Mouse (Mus musculus) kidney, adult 18-20 months (tissue): ENCODE results near the gene Shroom3.

Source experiments
- DNase-seq: peaks from one replicate; pipeline ENCODE4 v3.0.0; 2021

The Shroom3 gene

GRCm38 (mm10) chr5:92858104-92858503 lies 174.9 kb downstream of the Shroom3 start:
- DNase-seq: no peak

GRCm38 (mm10) chr5:92858576-92858975 lies 175.3 kb downstream of the Shroom3 start:
- DNase-seq: peak; percentile 58

DNA sequence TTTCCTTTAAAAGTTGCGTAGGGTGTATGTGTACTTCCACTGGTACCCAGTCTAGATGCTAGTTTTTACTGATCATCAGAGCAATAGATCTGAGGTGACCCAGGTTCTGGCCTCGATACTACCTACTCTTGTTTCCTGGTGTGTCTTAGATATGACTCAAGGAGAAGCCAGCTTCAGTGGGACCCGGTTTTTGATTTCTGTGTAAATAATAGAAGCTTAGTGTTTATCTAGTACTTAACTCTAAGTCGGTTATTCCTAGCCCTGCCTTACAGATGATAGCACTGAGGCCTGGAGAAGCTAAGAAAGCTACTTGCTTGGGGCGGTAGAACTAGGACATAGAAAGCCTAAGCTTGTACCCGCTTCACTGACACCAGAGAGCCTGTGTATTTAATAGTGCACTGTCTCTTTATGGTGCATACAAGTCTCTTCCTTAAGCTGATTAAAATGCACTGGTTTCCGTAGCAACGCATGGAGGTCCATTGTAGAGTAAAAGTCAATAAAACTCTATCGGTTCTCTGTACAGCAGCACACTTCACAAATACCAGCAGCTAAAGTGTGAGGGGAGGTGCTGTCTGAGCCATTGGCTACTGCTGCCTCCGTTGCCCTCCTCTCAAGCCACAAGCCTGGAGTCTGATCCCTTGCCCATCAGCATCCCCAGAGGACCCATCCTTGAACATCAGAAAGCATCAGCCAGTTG lies 178.3 kb downstream of the Shroom3 start:
- DNase-seq: no peak

- DNase-seq: no peak
Measured at GRCm38 (mm10) chr5:92865090-92865489, 181.9 kb downstream of the Shroom3 start.

DNA sequence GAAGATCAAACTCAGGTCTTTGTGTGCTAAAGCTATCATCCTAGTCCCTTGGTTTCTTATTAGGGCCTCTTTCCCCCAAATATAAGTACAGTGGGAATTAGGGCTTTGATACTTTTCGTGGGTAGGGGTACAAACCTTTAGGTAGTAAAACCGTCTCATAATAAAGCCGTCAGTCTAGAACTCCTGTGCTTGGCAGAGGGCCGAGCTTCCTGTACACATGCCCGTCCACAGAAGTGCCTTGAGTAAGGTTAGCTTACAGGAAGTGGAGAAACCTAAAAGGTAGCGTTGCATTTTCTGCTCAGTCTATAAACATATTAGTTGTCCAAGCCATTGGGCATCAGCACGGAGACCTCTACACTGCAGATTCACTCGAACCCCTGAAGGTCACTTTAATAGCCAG lies 183.3 kb downstream of the Shroom3 start:
- no peak for DNase-seq

DNA sequence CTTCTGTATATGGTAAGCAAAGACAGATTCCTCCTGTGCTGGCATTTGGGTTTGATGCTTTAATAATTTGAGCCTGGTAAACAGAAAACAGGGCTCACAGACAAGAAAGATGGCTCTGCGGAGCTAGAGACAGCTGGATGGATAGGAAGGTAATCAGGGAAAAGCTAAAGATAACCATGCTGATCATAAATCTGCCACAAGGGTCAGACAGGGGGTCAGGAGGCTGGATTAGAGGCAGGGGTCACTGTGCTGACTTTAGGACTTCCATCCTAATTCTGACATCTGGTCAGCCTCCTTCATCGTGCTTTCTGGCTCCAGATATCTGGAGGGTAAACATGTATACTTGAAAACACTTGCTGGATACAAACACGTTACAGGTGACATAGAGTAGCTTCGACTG lies 184.0 kb downstream of the Shroom3 start:
- no peak for DNase-seq

- no peak for DNase-seq
Measured at GRCm38 (mm10) chr5:92868231-92868630, 185.0 kb downstream of the Shroom3 start.

DNA sequence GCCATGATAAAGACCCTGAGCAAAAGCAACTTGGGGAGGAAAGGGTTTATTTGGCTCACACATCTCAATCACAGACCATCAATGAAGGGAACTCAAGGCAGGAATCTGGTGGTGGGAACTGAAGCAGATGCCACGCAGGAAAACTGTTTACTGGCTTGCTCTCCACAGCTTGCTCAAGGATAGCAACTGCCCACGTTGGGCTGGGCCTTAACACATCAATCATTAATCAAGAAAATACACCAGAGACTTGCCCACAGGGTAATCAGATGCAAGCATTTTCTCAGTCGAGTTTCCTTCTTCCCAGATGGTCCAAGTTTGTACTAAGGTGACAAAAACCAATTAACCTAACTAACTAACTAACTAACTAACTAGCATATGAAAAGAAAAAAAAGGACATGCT lies 187.8 kb downstream of the Shroom3 start:
- peak; percentile 46 for DNase-seq

- DNase-seq: no peak
Measured at GRCm38 (mm10) chr5:92872182-92872581, 188.9 kb downstream of the Shroom3 start.

GRCm38 (mm10) chr5:92872991-92873390 lies 189.8 kb downstream of the Shroom3 start:
- DNase-seq: no peak

DNA sequence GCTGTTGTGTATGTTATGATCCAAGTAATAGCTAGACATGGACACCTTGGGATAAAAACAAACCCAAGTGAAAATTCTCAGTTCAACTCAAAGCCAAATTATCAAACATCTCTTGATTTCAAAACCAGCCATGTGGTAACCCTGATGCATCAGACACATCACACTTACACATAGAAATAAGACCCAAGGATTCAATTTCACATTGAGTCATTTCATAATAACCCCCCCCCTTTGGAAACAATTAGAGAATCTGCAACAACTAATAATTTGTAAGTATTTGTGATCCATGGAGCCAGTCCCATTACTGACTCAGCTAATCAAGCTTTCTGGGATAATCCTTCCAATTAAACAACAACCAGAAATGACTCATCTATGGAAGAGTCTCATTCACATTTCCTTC lies 190.3 kb downstream of the Shroom3 start:
- DNase-seq: no peak

DNA sequence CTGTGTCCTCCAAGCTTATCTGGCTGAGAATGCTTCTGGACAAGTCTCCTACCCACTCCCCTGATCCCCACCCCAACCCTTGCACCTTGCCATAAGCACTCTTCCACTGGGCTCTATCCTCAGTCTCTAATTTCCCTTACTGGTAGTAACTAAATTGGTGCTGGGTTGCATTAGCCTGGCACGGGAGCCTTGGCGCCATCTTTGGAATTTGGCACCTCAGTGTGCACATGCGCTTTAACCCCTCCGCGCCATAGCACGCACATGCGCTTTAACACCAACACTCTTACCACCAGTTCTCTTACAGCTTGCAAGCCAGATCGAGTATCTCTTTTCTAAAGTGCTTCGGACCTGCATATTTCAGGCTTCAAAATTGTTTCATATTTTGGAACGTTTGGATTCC lies 192.6 kb downstream of the Shroom3 start:
- no peak for DNase-seq

GRCm38 (mm10) chr5:92877104-92877503 lies 193.9 kb downstream of the Shroom3 start:
- no peak for DNase-seq

DNA sequence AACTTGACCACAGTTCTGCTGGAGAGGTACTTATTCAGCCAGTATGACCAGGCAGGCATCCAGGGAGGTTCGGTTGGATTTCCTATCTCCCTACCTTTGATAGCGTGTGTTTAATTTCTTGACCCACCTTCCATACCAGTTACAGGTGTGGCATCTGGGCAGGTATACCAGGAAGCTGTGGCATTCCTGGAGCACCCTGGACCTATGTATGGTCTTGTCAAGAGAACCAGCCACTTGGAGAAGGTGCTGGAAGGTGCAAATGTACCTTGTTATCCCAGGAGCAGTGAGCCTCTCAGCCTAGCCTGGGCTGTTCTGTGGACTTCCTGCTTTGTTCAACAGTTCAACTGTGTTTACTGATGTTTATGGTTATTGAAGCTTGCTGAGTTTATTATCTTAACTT lies 197.2 kb downstream of the Shroom3 start:
- DNase-seq: no peak

- DNase-seq: no peak
Measured at GRCm38 (mm10) chr5:92880893-92881292, 197.7 kb downstream of the Shroom3 start.

GRCm38 (mm10) chr5:92886141-92886540 lies 202.9 kb downstream of the Shroom3 start:
- peak; percentile 52 for DNase-seq

DNA sequence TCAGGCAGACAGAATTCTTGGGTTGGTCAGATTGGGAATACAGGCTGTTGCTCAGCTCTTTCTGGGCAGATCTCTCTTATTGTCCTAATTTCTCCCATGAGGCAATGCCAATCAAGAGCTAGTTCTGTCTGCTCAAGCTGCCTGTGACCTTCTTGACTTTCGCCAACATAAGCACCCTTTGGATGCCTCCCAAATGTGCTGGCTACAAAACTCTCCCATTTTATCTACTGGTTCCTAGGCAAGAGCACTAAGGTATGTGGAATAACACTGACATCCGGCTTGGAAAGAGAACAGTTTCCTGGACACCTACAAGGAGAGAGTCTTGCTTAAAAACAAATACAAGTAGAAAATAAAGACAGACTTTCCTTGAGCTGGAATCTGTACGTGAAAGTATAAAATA lies 204.3 kb downstream of the Shroom3 start:
- no peak for DNase-seq

- no peak for DNase-seq
Measured at GRCm38 (mm10) chr5:92888628-92889241, 205.5 kb downstream of the Shroom3 start.

DNA sequence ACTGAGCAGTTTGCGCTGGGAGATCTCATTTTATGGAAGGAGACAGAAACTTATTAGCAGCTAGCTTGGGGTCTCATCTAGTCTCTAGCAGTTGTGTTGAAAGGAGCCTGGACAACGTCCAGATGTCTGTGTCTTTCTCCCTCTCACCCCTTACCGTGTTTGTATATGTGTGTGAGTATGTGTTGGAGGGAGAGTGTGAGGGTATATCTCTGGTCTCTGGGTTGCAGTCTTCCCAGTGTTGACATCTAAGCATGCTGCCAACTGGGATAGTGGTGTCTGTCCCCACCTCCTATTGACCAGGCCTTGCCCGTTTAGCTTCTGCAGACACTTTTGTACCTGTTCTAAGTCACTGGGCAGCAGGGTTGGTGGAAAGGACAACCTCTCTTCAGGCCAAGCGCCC lies 207.7 kb downstream of the Shroom3 start:
- DNase-seq: no peak

GRCm38 (mm10) chr5:92893284-92893683 lies 210.0 kb downstream of the Shroom3 start:
- DNase-seq: no peak

- no peak for DNase-seq
Measured at GRCm38 (mm10) chr5:92893711-92894110, 210.5 kb downstream of the Shroom3 start.

GRCm38 (mm10) chr5:92895877-92896276 lies 212.6 kb downstream of the Shroom3 start:
- DNase-seq: no peak

GRCm38 (mm10) chr5:92896725-92897280 lies 213.6 kb downstream of the Shroom3 start:
- no peak for DNase-seq
